Mouse (Mus musculus): ENCODE data around the gene Neu1. TPM values are rescaled to one million over a fixed set of nuclear protein-coding genes. Genes with fewer than 3 reads are reported as not detected.
"Not testable (repeated sequence)": the region's sequence is repeated elsewhere in the genome, so short reads cannot be mapped to it uniquely, and the experiment has no call there.

Gene Neu1
- polyA plus RNA-seq, 1 experiment from 2014 or later = 18.1 TPM

DNA sequence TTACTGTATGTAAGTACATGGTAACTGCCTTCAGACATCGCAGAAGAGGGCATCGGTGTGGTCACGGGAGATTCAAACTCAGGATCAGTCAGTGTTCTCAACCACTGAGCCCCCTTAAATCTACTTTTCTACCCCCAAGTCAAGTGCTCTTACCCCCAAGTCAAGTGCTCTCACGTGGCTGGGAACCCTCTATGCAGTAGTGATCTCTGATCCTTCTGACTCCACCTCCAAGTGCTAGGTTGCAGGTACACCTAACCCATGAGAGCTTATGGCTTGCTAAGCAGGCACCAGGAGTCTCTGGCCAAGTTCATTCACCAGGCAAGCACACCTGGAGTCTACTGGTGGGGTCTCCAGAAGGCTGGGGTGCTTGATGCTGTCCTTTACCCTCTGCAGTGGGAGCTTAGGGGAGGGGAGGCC is 18.5 kb downstream of the Neu1 start:
- H3K27ac ChIP-seq (replicated peaks) = no peak overlapping the region

DNA sequence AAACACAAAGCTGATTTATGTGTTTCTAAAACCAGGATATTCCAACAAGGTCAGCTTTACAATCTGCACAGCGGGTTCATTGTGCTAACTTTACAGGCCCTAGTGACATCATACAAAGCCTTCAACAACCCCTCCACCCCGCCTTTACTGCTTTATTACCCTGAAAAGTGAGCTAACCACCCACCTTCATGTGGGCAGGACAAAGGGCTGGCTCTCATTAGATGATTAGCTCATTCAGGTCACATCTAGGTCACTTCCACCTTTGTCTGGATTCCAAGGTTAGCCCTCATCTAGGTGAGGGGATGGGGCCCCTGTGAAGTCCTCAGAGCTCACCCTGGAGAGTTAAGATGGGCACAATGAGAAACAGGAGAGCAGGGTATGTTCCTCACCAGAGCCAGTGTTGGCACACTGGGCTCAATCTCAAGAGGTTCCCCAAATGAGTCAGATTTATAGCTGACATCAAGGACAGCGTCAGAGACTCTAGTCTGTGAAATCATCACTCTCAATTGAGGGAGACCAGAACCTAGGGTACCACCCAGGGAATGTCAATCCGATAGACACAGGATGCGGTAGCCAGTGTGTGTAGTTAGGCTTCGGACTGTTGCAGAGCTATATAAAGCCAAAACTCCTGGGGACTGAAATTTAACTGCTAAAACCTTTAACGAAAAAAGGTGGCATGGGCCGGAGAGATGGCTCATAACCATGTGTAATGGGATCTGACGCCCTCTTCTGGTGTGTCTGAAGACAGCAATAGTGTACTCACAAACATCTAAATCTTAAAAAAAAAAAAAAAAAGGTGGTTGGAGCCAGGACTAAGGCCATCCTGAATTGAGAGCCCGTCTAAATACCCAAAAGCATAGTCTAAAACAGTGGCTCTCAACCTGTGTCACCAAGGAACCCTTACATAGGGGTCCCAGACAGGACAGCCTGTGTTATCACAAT is 19.7 kb downstream of the Neu1 start:
- Histone ChIP-seq H3K4me1 (peaks cover 18% of the 10 kb centered on the region), H3K36me3 (peaks cover 23% of the 10 kb centered on the region), H3K4me3 (peak overlapping the region; percentile 83), H3K4me2 (peak overlapping the region; percentile 95), H3K9me3 (no peaks in the 10 kb centered on the region), H3K27me3 (replicated peaks) (peaks cover 10% of the 10 kb centered on the region), H3K9ac (peak overlapping the region; percentile 99), H3K27ac (replicated peaks) (peak overlapping the region; percentile 87)
- ATAC-seq (ENCODE audit: extremely low read depth, insufficient number of reproducible peaks, low FRiP score, low TSS enrichment) = no peak
- 34% methylated on average over 10 of the region's 10 CpGs for WGBS

More for the DNA sequence above, 18.5 kb downstream of the Neu1 start:
- Histone ChIP-seq H3K9me3 (no peaks in the 10 kb centered on the region), H3K4me3 (no peak overlapping the region), H3K36me3 (peaks cover 23% of the 10 kb centered on the region), H3K4me1 (peaks cover 19% of the 10 kb centered on the region), H3K9ac (no peak overlapping the region), H3K4me2 (no peak overlapping the region), H3K27me3 (replicated peaks) (no peaks in the 10 kb centered on the region; the same call in 1 of the 2 replicates)
- WGBS = 27% methylated on average over 4 of the region's 4 CpGs
- ATAC-seq (ENCODE audit: extremely low read depth, insufficient number of reproducible peaks, low FRiP score, low TSS enrichment) = no peak

DNA sequence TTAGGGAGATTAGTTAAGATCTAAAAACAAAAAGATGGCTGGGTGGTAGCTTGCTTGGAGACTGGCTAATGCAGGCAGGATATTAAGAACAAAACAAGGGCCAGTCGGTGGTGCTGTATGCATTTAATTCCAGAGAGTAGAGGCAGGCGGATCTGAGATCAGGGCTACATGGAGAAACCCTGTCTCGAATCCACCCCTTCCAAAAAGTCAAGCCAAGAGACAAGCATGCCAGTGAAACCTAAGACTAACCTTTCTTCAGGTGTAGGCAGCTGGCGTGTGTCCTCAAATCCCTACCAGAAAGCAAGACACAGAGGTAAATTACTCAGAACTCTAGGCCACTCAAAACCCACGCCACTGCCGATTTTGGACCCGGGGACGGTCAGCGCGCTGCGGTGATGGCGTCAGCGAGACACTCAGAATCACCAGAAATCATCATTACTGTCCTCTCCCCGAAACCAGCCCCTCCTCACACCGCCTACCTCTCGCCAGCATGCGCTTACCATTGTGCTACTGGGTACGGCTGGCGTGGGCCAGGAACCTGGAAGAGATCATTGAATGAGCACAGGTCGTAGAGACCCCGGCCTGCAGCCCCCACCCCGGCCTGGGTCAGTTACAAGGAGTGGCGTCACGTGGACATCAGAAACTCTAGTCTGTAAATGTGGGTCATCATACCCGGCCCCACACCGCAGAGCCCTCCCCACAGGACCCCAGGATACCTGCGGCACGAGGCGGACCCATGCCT is 20.8 kb downstream of the Neu1 start:
- H3K27ac ChIP-seq (replicated peaks) = peak overlapping the region; percentile 87
- peak overlapping the region; percentile 99 for H3K9ac ChIP-seq
- peaks cover 18% of the 10 kb centered on the region for H3K4me1 ChIP-seq
- H3K4me3 ChIP-seq = peak overlapping the region; percentile 83
- H3K9me3 ChIP-seq = no peaks in the 10 kb centered on the region
- under 1% methylated on average over 29 of the region's 29 CpGs for WGBS
- H3K4me2 ChIP-seq = peak overlapping the region; percentile 95
- no peak for ATAC-seq (ENCODE audit: extremely low read depth, insufficient number of reproducible peaks, low FRiP score, low TSS enrichment)
- H3K27me3 ChIP-seq (replicated peaks) = peaks cover 18% of the 10 kb centered on the region
- H3K36me3 ChIP-seq = peaks cover 23% of the 10 kb centered on the region

DNA sequence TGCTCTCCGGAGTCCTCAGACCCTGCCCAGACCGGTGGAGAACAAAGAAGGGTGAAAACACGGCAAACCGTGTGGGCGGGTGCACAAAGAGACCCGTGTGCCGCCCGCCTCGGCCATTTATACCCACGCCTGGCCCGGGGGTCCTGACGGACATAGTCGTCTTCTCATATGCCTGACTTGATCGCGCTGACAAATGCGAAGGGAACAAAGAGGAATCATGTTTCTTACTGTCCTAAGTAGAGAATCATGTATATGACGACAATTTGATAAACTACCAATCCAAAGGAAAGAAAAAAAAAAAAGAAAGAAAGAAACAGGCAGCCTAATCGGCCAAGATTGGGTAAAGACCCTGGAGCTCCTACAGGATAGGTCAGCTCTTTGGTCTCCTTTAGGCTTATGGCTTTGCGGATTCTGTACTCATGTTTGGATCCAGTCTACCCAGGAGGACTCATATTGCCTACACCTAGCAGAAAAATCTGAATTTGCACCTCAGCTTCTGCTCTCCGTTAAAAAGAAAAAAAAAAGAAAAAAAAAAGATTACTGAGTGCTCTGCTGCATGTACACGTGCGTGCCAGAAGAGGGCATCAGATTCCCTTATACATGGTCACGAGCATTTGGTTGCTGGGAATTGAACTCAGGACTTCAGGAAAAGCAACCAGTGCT is 21.5 kb downstream of the Neu1 start:
- peak overlapping the region; percentile 95 for H3K4me2 ChIP-seq
- under 1% methylated on average over 23 of the region's 23 CpGs for WGBS
- H3K27me3 ChIP-seq (replicated peaks) = peaks cover 21% of the 10 kb centered on the region
- peak overlapping the region; percentile 99 for H3K9ac ChIP-seq
- H3K27ac ChIP-seq (replicated peaks) = peak overlapping the region; percentile 87
- H3K9me3 ChIP-seq = no peaks in the 10 kb centered on the region
- peaks cover 18% of the 10 kb centered on the region for H3K4me1 ChIP-seq
- H3K4me3 ChIP-seq = peak overlapping the region; percentile 83
- H3K36me3 ChIP-seq = peaks cover 23% of the 10 kb centered on the region
- peak; percentile 71; the same call in 1 of the 2 replicates for ATAC-seq (ENCODE audit: extremely low read depth, insufficient number of reproducible peaks, low FRiP score, low TSS enrichment)

DNA sequence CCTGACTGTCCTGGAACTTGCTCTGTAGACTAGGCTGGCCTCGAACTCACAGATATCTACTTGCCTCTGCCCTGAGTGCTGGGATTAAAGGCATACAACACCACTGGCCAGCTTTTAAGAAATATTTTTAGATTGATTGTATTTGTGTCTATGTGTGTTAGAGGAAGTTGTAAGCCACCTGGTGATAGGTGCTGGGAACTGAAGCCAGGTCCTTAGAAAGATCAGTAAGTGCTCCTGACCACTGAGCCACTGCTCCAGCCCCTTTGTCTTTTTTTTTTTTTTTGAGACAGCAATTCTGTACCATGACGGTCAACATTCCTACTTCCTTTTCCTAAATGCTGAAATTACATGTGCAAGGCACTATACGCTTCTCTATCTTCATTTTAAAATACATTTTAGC is 22.2 kb downstream of the Neu1 start:
- WGBS = 79% methylated on average over 3 of the region's 3 CpGs
- Histone ChIP-seq H3K9me3 (no peaks in the 10 kb centered on the region), H3K27me3 (replicated peaks) (peaks cover 21% of the 10 kb centered on the region), H3K4me2 (peak overlapping the region; percentile 95; the same call in 1 of the 2 replicates), H3K36me3 (peaks cover 23% of the 10 kb centered on the region), H3K4me3 (peak overlapping the region; percentile 83; the same call in 1 of the 2 replicates), H3K27ac (replicated peaks) (no peak overlapping the region), H3K4me1 (peaks cover 18% of the 10 kb centered on the region), H3K9ac (no peak overlapping the region)
- no peak for ATAC-seq (ENCODE audit: extremely low read depth, insufficient number of reproducible peaks, low FRiP score, low TSS enrichment)

DNA sequence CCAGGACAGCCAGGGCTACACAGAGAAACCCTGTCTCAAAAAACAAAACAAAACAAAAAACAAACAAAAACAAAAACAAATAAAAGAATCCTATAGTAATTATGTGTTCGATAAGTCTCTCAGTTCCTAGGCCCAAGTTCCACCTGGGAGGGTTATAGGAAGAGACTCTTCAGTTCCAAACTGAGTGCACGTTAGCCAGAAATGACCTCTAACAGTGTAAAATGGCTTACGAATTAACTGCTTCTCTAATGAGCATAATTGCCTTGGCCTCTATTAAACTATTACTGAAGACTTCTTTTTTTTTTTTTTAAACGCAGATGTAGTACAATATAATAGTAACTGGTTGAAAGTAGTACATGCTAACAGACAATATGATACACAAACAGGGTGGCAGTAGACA is 22.9 kb downstream of the Neu1 start:
- H3K4me3 ChIP-seq = no peak overlapping the region
- no peaks in the 10 kb centered on the region for H3K9me3 ChIP-seq
- H3K4me2 ChIP-seq = no peak overlapping the region
- no peak overlapping the region for H3K9ac ChIP-seq
- H3K27ac ChIP-seq (replicated peaks) = no peak overlapping the region
- H3K27me3 ChIP-seq (replicated peaks) = peaks cover 21% of the 10 kb centered on the region
- WGBS = 90% methylated on average over 4 of the region's 4 CpGs
- peaks cover 23% of the 10 kb centered on the region for H3K36me3 ChIP-seq
- peaks cover 18% of the 10 kb centered on the region for H3K4me1 ChIP-seq
- ATAC-seq (ENCODE audit: extremely low read depth, insufficient number of reproducible peaks, low FRiP score, low TSS enrichment) = no peak

DNA sequence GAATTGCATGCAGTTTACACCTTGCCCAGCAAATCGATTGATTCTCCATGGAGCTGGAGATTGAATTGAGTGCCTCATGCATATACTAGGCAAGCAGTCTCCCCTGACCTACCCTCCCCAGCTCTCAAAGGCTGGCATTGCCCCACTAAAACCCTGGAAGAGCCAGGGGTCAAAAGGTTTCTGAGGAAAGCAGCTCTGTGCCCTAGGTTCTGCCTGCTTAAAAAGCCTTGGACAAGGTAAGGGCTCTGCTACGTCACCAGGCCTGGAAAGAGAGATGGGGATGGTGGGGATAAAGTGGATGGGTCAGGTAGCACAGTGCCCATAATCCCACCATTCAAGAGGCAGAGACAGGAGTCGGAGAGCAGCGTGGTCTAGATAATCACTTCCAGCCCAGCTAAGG is 23.8 kb downstream of the Neu1 start:
- Histone ChIP-seq H3K4me2 (no peak overlapping the region), H3K4me3 (no peak overlapping the region), H3K4me1 (peaks cover 19% of the 10 kb centered on the region), H3K27me3 (replicated peaks) (peaks cover 21% of the 10 kb centered on the region), H3K27ac (replicated peaks) (no peak overlapping the region), H3K9ac (no peak overlapping the region), H3K9me3 (no peaks in the 10 kb centered on the region), H3K36me3 (peaks cover 17% of the 10 kb centered on the region)
- no peak for ATAC-seq (ENCODE audit: extremely low read depth, insufficient number of reproducible peaks, low FRiP score, low TSS enrichment)
- WGBS = 77% methylated on average over 4 of the region's 4 CpGs

DNA sequence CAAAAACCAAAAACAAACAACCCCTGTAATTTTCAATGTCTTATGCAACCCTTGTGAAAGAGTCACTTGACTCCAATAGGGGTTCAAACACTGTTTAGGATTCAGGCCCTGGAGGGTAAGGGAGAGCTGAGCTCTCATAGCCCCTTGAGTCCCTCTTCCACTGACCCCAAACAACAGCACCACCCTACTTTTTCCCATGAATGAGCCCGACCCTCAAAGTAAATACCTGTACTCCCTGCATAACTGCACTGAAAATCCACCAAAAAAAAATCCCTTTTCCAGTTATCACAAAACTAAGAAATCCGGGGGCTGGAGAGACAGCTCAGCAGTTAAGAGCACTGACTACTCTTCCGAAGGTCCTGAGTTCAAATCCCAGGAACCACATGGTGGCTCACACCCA is 24.8 kb downstream of the Neu1 start:
- WGBS = 68% methylated on average over 3 of the region's 3 CpGs
- H3K27me3 ChIP-seq (replicated peaks) = peaks cover 21% of the 10 kb centered on the region
- no peaks in the 10 kb centered on the region for H3K9me3 ChIP-seq
- no peak overlapping the region for H3K9ac ChIP-seq
- no peak overlapping the region for H3K27ac ChIP-seq (replicated peaks)
- ATAC-seq (ENCODE audit: extremely low read depth, insufficient number of reproducible peaks, low FRiP score, low TSS enrichment) = no peak
- no peak overlapping the region for H3K4me3 ChIP-seq
- no peak overlapping the region for H3K4me2 ChIP-seq
- peaks cover 6% of the 10 kb centered on the region for H3K36me3 ChIP-seq
- peaks cover 14% of the 10 kb centered on the region for H3K4me1 ChIP-seq

DNA sequence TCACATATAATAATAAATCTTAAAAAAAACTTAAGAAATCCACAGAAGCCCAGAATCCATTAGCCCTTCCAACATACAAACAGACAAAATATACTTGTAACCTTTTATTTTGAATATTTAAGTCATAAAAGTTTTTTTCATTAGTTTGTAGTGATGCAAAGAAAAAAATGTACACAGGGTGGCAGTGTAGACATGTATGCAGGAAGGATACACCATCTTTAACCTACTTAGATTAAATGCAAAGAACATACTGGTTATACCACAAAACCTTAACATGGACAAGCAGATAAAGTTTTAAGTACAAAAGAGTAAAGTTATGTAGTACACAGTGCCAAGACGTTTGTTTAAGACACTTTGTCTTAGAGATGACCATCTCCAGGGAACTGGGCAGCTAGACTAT is 25.3 kb downstream of the Neu1 start:
- Histone ChIP-seq H3K27me3 (replicated peaks) (peaks cover 23% of the 10 kb centered on the region), H3K4me2 (no peak overlapping the region), H3K9me3 (no peaks in the 10 kb centered on the region), H3K4me1 (peaks cover 10% of the 10 kb centered on the region), H3K36me3 (peaks cover 2% of the 10 kb centered on the region), H3K4me3 (no peak overlapping the region), H3K27ac (replicated peaks) (no peak overlapping the region), H3K9ac (no peak overlapping the region)
- whole genome bisulfite sequencing = 34% methylated on average over 1 of the region's 1 CpGs
- ATAC-seq (ENCODE audit: extremely low read depth, insufficient number of reproducible peaks, low FRiP score, low TSS enrichment) = no peak

DNA sequence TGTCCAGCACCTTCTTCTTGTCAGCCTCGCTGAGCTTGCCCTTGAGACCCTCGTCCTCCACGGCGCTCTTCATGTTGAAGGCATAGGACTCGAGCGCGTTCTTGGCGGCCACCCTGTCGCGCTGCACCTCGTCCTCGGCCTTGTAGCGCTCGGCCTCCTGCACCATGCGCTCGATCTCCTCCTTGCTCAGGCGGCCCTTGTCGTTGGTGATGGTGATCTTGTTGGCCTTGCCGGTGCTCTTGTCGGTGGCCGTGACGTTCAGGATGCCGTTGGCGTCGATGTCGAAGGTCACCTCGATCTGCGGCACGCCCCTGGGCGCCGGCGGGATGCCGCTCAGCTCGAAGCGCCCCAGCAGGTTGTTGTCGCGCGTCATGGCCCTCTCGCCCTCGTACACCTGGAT is 26.2 kb downstream of the Neu1 start:
- not testable (repeated sequence) for ATAC-seq (ENCODE audit: extremely low read depth, insufficient number of reproducible peaks, low FRiP score, low TSS enrichment); H3K4me1 ChIP-seq; H3K9ac ChIP-seq; H3K9me3 ChIP-seq; H3K4me3 ChIP-seq; H3K36me3 ChIP-seq; H3K27ac ChIP-seq (replicated peaks)
- Histone ChIP-seq H3K27me3 (replicated peaks) (peaks cover 30% of the 10 kb centered on the region), H3K4me2 (peak overlapping the region; percentile 18; the same call in 1 of the 2 replicates)
- 11% methylated on average over 30 of the region's 40 CpGs for WGBS

DNA sequence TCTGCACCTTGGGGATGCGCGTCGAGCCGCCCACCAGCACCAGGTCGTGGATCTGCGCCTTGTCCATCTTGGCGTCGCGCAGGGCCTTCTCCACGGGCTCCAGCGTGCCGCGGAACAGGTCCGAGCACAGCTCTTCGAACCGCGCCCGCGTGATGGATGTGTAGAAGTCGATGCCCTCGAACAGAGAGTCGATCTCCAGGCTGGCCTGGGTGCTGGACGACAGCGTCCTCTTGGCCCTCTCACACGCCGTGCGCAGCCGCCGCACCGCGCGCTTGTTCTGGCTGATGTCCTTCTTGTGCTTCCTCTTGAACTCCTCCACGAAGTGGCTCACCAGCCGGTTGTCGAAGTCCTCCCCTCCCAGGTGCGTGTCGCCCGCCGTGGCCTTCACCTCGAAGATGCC is 26.9 kb downstream of the Neu1 start:
- peaks cover 34% of the 10 kb centered on the region for H3K27me3 ChIP-seq (replicated peaks)
- WGBS = 19% methylated on average over 25 of the region's 40 CpGs
- H3K27ac ChIP-seq (replicated peaks); H3K4me3 ChIP-seq; H3K4me1 ChIP-seq; ATAC-seq (ENCODE audit: extremely low read depth, insufficient number of reproducible peaks, low FRiP score, low TSS enrichment); H3K4me2 ChIP-seq; H3K9ac ChIP-seq; H3K36me3 ChIP-seq; H3K9me3 ChIP-seq: not testable (repeated sequence)
